Mouse (Mus musculus): ENCODE measurements around the gene Akap9. TPM values are rescaled to one million over a fixed set of nuclear protein-coding genes. Genes with fewer than 3 reads are reported as not detected.
A peak's percentile ranks its signal among the peaks of the same experiment; 100 is the strongest.

Gene Akap9
- total and polyA plus RNA-seq, 3 experiments = 15.9 to 29.3 (median 17.3) TPM

GRCm38 (mm10) chr5:3922350-3922749, 5.5 kb upstream of the Akap9 start:
- no peak for TF ChIP-seq POLR2A (IDR thresholded peaks at IDR 0.05; ENCODE audit: control insufficient read depth in 1 of 2, insufficient read depth in 1 of 2, low read depth in 1 of 2, low read length in 2 of 2, poor library complexity in 1 of 2)
- no peak for TF ChIP-seq MXI1 (IDR thresholded peaks at IDR 0.05; ENCODE audit: low read depth, low read length)
- no peak for TF ChIP-seq ZKSCAN1 (IDR thresholded peaks at IDR 0.05; ENCODE audit: low read depth, low read length)
- no peak for TF ChIP-seq UBTF (IDR thresholded peaks at IDR 0.05; ENCODE audit: borderline replicate concordance, insufficient read depth, low read depth, low read length)
- no peak for TF ChIP-seq MAFK (IDR thresholded peaks at IDR 0.05; ENCODE audit: borderline replicate concordance, low read depth, low read length)
- TF ChIP-seq JUND (IDR thresholded peaks at IDR 0.05; ENCODE audit: low read depth, low read length) = no peak
- no peak for TF ChIP-seq MYC (IDR thresholded peaks at IDR 0.05; ENCODE audit: low read depth, low read length)
- no peak for TF ChIP-seq CTCF (IDR thresholded peaks at IDR 0.05 in 2 of 3, conservative IDR thresholded peaks at IDR 0.05 in 1 of 3; ENCODE audit: control insufficient read depth in 1 of 3, insufficient read depth in 1 of 3, low read depth in 2 of 3, low read length in 3 of 3, poor library complexity in 1 of 3, severe bottlenecking in 1 of 3)
- no peak for TF ChIP-seq EP300 (IDR thresholded peaks at IDR 0.05; ENCODE audit: low read depth in 1 of 2, low read length in 2 of 2)
- TF ChIP-seq ETS1 (IDR thresholded peaks at IDR 0.05; ENCODE audit: low read depth, low read length) = no peak
- TF ChIP-seq ZNF384 (IDR thresholded peaks at IDR 0.05; ENCODE audit: low read depth, low read length) = no peak
- no peak for TF ChIP-seq MAZ (IDR thresholded peaks at IDR 0.05; ENCODE audit: low read depth, low read length)
- H3K4me1 ChIP-seq (ENCODE audit: control insufficient read depth in 1 of 2, insufficient read depth in 2 of 2, low read length in 2 of 2) = no peaks in the 10 kb centered on the region

GRCm38 (mm10) chr5:3926666-3927065, 1.2 kb upstream of the Akap9 start:
- Histone ChIP-seq H3K27ac (ENCODE audit: control insufficient read depth, low read depth, low read length) (no peak overlapping the region), H3K9ac (ENCODE audit: control insufficient read depth, low read depth, low read length, poor library complexity, severe bottlenecking) (no peak overlapping the region), H3K4me3 (ENCODE audit: control insufficient read depth in 1 of 2, insufficient read depth in 1 of 2, low read depth in 2 of 2, low read length in 2 of 2) (no peak overlapping the region), H3K27me3 (ENCODE audit: control insufficient read depth in 1 of 2, insufficient read depth in 2 of 2, low read length in 2 of 2) (no peaks in the 10 kb centered on the region), H3K9me3 (replicated peaks; ENCODE audit: insufficient read depth, low read length) (no peaks in the 10 kb centered on the region), H3K4me1 (ENCODE audit: control insufficient read depth in 1 of 2, insufficient read depth in 2 of 2, low read length in 2 of 2) (peaks cover 0 to 4% of the 10 kb centered on the region in 2 experiments; a peak in 2 of 4 replicates), H3K79me2 (ENCODE audit: control insufficient read depth, insufficient read depth, low read length, poor library complexity) (peaks cover 19% of the 10 kb centered on the region), H3K36me3 (ENCODE audit: control insufficient read depth in 1 of 2, insufficient read depth in 2 of 2, low read length in 2 of 2) (peaks cover 0 to 7% of the 10 kb centered on the region in 2 experiments; a peak in 2 of 4 replicates)
- DNase-seq (ENCODE audit: low read depth, low spot score) = peak; percentile 36
- TF ChIP-seq MYB (IDR thresholded peaks at IDR 0.05; ENCODE audit: low read depth, low read length) (no peak), TCF12 (IDR thresholded peaks at IDR 0.05; ENCODE audit: low read depth, low read length) (no peak), CHD1 (IDR thresholded peaks at IDR 0.05; ENCODE audit: low read depth, low read length) (no peak), GATA1 (IDR thresholded peaks at IDR 0.05; ENCODE audit: low read depth, low read length) (no peak), RAD21 (IDR thresholded peaks at IDR 0.05; ENCODE audit: low read depth, low read length) (no peak), UBTF (IDR thresholded peaks at IDR 0.05; ENCODE audit: borderline replicate concordance, insufficient read depth, low read depth, low read length) (no peak)

More at GRCm38 (mm10) chr5:3922350-3922749, 5.5 kb upstream of the Akap9 start:
- Histone ChIP-seq H3K27ac (ENCODE audit: control insufficient read depth, low read depth, low read length) (no peak overlapping the region), H3K27me3 (ENCODE audit: control insufficient read depth in 1 of 2, insufficient read depth in 2 of 2, low read length in 2 of 2) (no peaks in the 10 kb centered on the region), H3K9me3 (replicated peaks; ENCODE audit: insufficient read depth, low read length) (no peaks in the 10 kb centered on the region), H3K4me3 (ENCODE audit: control insufficient read depth in 1 of 2, insufficient read depth in 1 of 2, low read depth in 2 of 2, low read length in 2 of 2) (no peak overlapping the region), H3K9ac (ENCODE audit: control insufficient read depth, low read depth, low read length, poor library complexity, severe bottlenecking) (no peak overlapping the region), H3K36me3 (ENCODE audit: control insufficient read depth in 1 of 2, insufficient read depth in 2 of 2, low read length in 2 of 2) (peaks cover 0 to 3% of the 10 kb centered on the region in 2 experiments; a peak in 2 of 4 replicates), H3K79me2 (ENCODE audit: control insufficient read depth, insufficient read depth, low read length, poor library complexity) (no peaks in the 10 kb centered on the region)
- no peak for DNase-seq (ENCODE audit: low read depth, low spot score)
